Mouse (Mus musculus): ENCODE measurements around the gene Ccdc88c.

Gene Ccdc88c

GRCm38 (mm10) chr12:100885585-100885984, 143.3 kb downstream of the Ccdc88c start:
- no peak for DNase-seq (ENCODE audit: extremely low read depth, low read depth)

- no peak for DNase-seq (ENCODE audit: extremely low read depth, low read depth)
These were observed 145.7 kb downstream of the Ccdc88c start for GRCm38 (mm10) chr12:100883168-100883567.

- no peak for DNase-seq (ENCODE audit: extremely low read depth, low read depth)
These were observed 150.3 kb downstream of the Ccdc88c start for GRCm38 (mm10) chr12:100878556-100878955.

GRCm38 (mm10) chr12:100877936-100878335, 150.9 kb downstream of the Ccdc88c start:
- no peak for DNase-seq (ENCODE audit: extremely low read depth, low read depth)

GRCm38 (mm10) chr12:100875960-100876359, 152.9 kb downstream of the Ccdc88c start:
- no peak for DNase-seq (ENCODE audit: extremely low read depth, low read depth)

GRCm38 (mm10) chr12:100875553-100875952, 153.3 kb downstream of the Ccdc88c start:
- no peak for DNase-seq (ENCODE audit: extremely low read depth, low read depth)

GRCm38 (mm10) chr12:100873612-100874011, 155.2 kb downstream of the Ccdc88c start:
- no peak for DNase-seq (ENCODE audit: extremely low read depth, low read depth)

- no peak for DNase-seq (ENCODE audit: extremely low read depth, low read depth)
These were observed 157.0 kb downstream of the Ccdc88c start for GRCm38 (mm10) chr12:100871841-100872240.

GRCm38 (mm10) chr12:100871234-100871633, 157.6 kb downstream of the Ccdc88c start:
- DNase-seq (ENCODE audit: extremely low read depth, low read depth), result no peak

GRCm38 (mm10) chr12:100868049-100868622, 160.7 kb downstream of the Ccdc88c start:
- DNase-seq (ENCODE audit: extremely low read depth, low read depth), result no peak

GRCm38 (mm10) chr12:100867097-100867496, 161.8 kb downstream of the Ccdc88c start:
- no peak for DNase-seq (ENCODE audit: extremely low read depth, low read depth)

- no peak for DNase-seq (ENCODE audit: extremely low read depth, low read depth)
These were observed 163.3 kb downstream of the Ccdc88c start for GRCm38 (mm10) chr12:100865509-100866078.

GRCm38 (mm10) chr12:100865072-100865471, 163.8 kb downstream of the Ccdc88c start:
- DNase-seq (ENCODE audit: extremely low read depth, low read depth), result no peak

- no peak for DNase-seq (ENCODE audit: extremely low read depth, low read depth)
These were observed 165.9 kb downstream of the Ccdc88c start for GRCm38 (mm10) chr12:100862856-100863446.

- no peak for DNase-seq (ENCODE audit: extremely low read depth, low read depth)
These were observed 166.6 kb downstream of the Ccdc88c start for GRCm38 (mm10) chr12:100862272-100862671.
